Mouse (Mus musculus) spleen, adult 18-20 months (tissue): ENCODE data around the gene Fbxo34.
"Not testable (repeated sequence)": the region's sequence is repeated elsewhere in the genome, so short reads cannot be mapped to it uniquely, and the experiment has no call there.

ENCODE experiments used
- DNase-seq, 2 experiments: peaks; one replicate each; pipeline ENCODE4 v3.0.0; 2022; ENCODE audit warnings: mixed read lengths in 2 of 2

Gene Fbxo34

DNA sequence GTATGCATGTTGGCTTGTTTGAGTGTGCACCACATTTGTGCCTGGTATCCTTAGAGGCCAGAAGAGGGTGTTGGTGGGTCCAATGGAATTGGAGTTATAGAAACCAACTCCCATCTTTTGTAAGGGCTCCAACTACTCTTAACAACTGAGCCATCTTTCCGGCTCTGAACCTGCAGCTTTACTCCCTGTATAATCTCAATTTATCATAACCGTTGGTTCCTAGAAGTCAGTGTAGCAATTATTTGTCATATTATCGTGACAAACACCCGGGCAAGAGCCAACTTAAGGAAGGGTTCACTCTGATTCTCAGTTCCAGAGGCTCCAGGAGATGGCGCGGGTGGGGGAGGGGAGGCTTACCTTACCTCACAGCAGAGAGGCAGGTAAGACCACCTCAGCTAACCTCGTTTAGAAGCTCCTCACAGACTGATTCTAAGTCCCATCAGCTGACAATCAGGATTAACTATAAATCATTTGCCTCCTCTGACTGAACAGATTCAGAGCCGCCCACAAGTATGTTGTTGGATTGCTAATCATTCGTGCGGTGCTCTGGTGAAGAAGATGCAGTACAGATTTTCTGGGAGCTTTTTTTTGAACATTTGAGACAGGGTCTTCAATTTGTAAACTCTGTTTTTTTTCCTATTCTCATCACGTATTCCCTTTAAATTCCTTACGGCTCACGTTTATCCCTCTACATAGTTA lies 70.7 kb downstream of the Fbxo34 start:
- no peak for DNase-seq

DNA sequence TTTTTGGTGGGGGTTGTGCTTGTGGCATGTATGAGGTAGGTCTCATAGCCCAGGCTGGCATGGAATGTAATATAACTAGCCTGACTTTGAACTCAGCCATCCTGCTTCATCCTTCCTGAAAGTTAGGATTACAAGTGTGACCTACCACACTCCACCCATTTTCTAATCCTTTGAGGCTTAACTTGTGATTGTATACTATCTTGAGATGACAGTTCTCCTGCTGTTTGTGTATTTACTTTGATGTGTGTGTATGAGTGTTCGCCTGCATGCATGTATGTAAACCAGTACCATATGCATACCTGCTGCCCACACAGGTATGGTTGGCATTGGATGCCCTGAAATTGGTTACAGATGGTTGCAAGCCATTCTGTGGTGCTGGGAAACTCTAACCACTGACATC lies 71.4 kb downstream of the Fbxo34 start:
- no peak for DNase-seq

DNA sequence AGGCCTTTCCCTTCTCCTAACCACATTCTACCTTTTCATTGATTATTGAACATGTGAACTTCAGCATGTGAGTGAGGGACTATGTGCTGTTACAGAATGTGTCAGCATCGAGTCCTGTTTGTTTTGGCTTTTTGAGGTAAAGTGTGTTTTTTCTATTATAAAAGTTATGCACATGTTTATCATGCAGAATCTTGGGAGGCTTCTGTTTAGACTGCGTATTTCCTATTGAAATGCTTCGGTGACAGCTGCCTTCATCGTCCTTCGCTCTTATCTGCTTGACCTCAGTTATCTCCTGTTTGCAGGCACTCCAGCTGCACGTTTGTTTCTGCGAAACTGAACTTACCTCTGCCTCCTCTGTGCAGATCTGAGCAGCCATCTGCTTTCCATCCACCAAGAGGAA lies 72.1 kb downstream of the Fbxo34 start:
- DNase-seq, result no peak

DNA sequence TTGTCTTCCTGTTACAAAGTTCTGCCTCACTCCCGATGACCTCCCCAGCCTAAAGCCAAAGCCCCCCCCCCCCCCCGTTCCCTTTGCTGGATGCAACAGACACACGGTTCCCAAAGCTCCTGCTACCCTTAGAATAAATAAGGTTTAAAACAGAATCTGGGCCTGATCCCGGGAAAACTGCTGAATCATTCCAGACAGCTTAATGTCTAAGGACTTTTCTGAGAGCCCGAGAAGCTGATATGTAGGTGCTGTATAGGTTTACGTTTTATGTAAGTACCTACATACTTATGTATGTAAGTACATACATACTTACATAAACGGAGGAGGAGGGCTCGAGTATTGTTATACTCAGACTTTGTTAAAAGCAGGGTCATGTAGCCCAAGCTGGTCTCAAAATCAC lies 75.2 kb downstream of the Fbxo34 start:
- no peak for DNase-seq

DNA sequence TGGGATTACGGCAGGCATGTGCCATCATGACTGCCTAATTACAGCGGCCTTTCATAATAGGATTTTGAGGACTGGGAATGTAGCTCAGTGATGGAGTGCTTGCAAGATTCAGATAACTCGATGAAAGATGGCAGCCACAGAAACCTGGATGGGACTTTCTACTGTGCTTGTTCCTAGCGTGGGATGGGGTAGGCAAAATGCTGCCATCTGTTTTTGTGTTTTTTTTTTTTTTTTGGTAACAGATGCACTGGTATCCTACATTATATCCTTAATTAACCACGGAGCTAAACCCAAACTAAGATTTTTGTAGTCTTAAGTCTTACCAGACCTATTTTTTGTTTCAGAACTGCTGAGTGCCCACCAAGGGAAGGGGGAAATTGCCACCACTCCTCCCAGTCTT lies 75.6 kb downstream of the Fbxo34 start:
- DNase-seq, result no peak

DNA sequence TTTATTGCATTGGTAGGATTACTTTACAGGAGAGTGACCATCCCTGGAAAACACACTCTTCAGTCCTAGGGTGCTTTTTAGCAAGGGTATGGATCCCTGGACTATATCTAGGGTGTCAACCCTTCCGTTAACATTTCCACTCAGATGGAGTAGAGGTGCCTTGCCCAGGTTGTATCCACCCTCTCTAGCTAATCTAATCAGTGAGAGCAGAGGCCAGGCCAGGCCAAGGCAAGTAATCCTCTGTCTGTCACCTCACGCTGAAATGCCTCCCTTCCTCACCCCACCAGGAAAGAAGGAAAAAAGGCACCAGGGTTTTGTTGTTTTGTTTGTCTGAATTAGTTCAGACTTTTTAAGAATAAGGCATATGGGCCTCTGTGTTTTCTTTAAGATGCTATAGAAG lies 77.6 kb downstream of the Fbxo34 start:
- no peak for DNase-seq

DNA sequence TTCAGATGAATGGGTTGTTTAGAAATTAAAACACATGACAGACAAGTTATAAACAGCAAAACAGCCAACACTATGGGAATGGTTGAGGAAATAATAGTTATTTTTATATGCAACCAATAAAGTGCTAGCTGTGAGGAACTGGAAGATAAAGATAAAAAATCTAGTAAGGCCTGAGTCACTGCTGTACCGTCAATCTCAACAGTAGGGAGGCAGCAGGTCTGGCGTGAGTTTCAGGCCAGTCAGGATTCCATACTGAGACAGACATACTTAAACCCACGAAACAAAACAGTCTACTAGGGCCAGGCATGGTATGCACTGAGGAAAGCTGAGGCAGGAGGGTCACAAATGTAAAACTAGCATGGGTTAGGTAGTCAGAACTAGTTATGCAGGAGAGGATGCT lies 78.1 kb downstream of the Fbxo34 start:
- no peak for DNase-seq

DNA sequence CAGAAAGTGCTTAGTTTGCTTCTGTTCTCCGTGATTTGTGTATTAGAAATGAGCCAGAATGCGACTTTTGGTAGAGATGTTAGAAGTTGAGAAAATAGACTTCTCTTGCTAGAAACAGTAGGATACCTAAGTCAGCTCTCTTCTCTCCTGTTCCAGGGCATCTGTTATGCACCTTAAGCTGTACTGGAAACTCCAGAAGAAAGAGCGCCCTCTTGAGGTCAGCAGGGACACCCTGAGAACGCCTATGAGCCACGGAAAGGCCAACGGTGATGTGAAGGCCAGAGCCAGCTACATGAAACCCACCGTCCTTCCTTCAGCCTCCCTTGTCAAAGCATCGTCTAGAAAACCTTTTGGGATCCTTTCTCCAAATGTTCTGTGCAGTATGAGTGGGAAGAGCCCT lies 78.8 kb downstream of the Fbxo34 start:
- peak in 1 of 2 experiments; percentile 37 for DNase-seq

DNA sequence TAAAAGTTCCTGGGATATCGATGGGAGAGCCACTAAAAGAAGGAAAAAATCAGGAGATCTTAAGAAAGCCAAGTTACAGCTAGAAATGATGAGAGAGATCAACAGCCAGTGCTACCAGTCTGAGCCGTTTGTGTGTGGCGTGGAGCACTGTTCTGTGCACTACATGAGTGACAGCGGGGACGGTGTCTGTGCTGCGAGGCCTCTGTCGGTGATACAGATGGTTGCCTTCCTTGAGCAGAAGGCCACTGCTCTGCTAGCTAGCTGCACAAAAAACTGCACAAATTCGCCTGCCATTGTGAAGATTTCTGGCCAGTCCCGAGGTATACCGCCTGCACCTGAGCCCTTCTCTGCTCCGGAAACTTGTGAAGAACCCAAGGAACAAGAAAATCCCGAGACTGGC lies 79.4 kb downstream of the Fbxo34 start:
- DNase-seq, result not testable (repeated sequence)

DNA sequence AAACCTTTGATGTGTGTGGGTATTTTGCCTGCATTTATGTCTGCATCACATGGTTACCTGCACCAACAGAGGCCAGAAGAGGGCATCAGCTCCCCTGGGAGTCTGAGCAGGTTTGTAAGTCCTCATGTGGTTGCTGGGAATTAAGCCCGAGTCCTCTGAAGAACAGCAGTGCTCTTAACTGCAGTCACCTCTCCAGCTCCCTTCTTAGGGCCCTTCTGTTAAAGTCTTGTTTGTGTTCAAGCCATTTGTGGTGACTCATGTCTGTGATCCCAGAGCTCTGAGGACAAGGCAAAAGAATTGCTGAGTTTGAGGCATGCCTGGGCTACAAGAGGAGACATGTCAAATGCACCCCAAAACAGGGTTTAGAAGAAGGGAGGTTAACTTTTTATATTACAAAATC lies 82.3 kb downstream of the Fbxo34 start:
- DNase-seq, result no peak

DNA sequence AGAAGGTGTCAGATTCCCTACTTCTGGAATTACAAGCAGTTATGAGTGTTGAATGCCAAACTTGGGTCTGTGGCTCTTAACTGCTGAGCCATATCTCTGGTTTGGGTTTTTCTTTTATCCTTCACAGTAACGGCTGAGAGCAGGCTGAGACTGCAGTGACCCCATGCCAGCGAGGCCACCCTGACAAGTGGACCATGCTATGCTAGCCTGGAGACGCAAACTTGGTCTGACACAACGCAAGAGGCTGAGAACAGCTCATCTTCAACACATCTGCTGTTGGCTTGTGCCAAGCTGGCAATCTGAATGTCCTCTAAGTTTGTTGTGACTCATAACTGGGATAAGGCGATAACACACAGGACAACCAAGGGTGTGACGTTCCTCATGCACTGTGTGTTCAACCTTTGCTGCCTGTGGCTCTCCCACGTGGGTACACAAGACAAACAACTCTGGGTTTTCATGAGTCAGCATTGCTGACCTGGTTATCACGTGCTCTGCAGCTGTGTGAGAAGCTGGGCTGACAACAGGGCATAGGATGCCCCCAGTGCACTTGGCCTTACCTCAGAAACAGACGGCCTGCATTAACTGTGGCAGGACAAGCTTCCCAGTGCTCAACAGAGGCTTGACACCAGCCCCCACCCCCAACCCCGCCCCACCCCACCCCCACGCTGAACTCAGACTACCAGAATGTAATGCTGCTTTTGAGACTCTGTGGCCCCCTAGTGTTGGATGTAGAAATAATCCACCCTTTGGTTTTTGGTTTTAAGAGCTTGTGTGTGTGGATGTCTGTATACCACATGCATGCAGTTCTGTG lies 83.3 kb downstream of the Fbxo34 start:
- DNase-seq, result no peak

DNA sequence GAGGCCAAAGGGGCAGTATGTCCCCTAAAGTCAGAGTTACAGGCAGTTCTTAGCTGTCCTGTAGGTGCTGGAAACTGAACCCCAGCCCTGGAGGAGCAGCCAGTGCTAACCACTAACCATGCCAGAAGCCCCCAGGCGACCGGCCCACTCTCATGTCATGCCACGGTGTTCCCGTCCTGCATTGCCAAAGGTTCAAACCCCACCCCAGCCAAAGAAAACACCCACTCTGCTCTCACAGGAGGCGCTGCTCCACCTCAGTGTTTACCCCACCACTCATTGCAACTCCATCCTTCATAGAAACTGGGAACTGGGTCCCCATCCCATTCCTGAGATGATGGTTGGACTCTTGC lies 83.9 kb downstream of the Fbxo34 start:
- no peak for DNase-seq

DNA sequence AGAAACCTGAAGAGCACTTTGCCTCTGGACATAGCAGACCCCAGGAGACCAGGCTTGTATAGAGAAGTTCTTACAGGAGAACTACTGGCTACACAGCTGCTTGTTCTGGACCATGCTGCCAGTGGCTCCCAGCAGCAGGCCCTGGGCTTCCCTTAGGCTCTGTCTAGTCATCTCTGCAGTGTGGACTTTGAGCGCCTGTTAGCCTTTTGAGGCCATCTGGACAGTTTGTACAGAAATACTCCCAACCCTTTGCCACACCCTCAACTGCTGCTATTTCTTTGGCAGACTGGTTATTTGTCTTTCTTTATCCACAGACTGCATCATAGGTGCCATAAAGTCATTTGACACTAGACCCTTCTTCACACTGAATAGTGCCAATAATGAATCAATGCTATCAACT lies 84.9 kb downstream of the Fbxo34 start:
- no peak for DNase-seq

DNA sequence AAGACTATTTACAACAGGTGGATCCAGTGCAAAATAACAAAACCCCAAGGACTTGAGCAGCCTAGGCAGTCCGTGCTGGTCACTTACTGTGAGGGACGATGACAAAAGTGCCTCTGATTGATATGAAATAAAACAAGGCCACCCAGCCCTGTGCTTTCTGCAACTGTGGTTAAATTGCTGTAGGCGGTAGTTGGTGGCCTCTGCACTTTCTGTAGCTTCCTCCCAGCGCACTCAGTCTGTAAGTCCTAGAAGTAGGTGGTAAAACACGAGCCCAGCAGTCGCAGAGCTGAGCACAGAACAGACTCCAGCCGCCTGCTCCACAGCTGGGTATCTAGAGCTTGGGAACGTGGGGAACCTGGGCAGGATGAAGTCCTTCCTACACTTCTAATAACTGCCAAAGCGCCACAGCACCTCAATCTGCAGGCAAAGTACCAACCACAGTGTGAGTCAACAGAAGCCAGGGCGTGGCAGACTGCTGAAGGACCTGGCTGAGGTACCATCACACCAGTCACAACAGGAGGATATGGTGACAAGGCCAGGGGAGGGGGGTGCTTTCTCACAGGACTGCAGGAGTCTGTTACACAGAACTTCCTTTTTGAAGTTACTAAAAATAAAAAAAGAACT lies 91.2 kb downstream of the Fbxo34 start:
- DNase-seq, result no peak

DNA sequence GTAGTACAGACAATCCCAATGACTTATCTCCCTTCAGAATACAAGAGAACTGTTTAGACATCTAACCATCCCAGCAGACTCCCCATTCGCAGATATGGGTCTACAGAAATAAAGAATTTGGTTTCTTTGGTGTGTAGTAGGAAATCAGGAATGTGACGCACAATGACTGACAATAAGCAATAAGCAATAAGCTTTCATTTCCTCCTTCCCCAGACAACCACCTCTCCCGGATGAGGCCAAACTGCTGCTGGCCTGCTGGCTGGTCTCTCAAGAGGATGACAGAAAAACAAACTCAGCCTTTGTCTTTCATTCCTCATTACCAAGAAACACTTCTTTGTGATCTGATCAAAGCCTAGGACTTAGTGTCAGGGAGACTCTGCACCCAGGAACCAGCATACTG lies 92.1 kb downstream of the Fbxo34 start:
- DNase-seq, result no peak

DNA sequence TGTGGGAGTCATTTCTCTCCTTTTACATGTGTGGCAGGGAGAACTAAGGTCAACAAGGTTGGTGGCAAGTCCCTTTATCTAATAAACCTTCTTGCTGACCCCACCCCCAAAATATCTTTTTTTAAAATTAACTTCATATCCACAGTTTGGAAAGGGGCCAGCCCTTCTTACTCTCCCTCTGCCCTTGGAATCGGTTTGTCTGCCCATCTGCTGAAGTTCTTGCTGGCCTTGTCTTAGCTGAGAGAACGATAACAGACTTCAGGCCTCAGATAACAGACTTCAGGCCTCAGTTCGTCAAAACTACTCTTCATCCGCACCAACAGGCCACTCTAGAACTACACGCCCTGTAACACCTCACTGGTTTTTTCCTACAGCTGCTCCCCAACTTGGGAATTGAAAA lies 94.1 kb downstream of the Fbxo34 start:
- DNase-seq, result no peak

DNA sequence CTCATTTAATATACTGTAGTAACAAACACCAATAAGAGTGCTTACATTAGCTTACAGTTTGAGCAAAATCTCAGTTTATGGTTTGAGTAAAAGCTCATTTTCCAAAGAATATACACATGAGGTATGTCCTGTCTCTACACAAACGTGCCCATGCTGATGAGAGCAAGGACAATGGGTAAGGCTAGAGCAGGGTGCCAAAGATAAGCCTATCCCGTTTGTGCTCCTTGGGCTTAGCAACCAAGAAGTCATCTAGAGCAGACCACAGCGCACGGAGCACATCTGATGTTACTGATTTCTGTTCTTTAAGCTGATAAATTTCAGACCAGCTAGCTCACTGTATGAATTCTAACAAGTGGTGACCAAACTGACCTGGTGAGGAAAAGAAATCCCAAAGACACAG lies 94.7 kb downstream of the Fbxo34 start:
- no peak for DNase-seq

DNA sequence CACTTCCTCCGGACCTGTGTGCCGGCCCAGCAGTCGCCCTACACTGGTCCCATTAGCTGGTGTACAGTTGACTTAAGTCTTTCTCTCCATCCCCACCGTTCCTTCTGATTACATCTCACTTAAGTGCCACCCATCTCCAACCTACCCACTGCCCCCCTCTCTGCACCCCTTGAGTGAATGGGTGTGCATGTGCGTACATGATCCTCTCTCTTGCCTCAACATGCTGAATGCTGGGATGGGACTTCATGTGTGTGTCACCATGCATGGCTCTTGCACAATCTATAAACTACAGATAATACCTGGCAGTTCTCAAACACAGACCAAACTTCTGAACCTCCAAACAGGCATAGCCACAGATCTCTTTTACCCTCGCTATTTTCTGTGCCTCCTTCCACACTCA lies 101.4 kb downstream of the Fbxo34 start:
- DNase-seq, result no peak

DNA sequence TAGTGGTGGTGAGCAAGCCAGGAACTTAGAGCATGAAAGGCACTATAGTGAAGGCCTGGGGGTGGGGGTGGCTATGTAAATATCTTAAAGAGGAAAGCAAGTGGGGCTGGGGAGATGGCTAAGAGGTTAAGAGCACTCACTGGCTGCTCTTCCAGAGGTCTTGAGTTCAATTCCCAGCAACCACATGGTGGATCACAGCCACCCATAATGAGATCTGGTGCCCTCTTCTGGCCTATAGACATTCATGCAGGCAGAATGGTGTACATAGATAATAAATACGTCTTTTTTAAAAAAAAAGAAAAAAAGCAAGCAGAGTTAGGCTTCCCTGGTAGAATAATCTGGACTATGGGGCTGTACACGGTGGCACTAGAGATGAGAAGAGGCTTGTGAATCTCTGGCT lies 103.2 kb downstream of the Fbxo34 start:
- no peak for DNase-seq

DNA sequence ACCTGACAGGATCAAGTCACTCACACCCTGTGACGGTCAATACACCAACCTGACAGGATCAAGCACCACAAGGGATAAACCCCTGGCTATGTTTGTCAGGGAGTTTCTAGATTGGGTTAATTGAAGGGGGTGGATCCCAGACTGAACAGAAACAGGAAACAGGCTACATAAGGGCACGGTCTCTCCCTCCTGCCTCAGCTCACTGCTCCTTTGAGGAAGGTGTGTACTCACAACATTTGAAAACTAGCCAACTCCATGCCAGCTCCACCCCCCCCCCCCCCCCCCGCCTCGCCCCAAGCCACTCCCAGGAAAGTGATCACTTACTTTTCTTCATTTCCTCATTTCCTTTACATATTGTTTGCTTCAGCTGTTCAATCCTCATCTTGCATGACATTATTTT lies 104.0 kb downstream of the Fbxo34 start:
- no peak for DNase-seq

DNA sequence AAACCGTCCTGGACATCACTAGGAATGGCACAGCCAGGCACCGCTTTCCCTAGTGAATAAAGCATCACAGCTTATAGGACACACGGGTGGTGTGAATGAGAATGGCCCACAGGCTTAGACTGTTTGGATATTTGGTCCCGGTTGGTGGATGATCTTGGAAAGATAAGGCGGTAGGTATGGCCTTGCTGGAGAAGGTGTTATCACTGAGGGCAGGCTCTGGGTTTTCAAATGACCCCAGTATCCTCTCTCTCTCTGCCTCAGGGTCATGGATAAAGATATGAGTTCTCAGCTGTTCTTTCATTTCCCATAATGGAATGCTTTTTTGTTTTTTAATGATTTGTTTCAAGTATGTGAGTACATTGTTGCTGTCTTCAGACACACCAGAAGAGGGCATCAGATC lies 105.0 kb downstream of the Fbxo34 start:
- DNase-seq, result no peak

DNA sequence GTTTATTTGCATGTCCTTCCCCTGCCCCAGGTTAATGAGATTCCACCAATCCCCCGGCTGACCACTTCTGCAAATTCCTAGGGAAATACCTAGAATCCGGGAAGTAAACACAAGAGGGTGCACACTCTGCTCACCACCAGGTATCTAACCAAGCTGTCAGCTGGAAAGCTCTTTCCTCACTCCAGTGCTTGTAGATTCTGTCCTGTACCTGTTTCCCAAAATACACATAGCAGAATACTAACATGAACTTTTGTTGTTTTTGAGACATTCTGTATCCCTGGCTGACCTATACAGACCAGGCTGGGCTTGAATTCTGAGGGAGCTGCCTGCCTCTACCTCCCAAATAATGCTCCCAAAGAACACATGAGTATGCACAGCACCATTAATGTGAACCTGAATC lies 110.5 kb downstream of the Fbxo34 start:
- DNase-seq, result no peak

DNA sequence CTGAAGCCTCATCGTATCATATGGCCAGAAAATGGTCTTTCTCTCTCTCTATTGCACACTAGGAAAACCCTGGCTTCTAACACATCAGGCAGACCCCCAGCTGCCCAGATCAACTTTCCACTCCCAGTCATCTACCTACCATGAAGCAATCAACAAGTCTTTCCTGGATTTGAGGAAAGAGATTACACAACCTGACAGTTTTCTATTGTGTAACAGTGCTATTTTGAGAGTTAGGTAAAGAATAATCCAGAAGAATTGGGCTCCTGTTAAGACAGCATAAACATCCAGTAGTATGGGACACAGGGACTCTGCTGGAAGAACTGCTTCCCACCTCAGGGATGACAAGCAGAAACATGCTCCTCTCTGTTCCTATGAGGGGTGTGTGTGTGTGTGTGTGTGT lies 112.3 kb downstream of the Fbxo34 start:
- DNase-seq, result no peak

DNA sequence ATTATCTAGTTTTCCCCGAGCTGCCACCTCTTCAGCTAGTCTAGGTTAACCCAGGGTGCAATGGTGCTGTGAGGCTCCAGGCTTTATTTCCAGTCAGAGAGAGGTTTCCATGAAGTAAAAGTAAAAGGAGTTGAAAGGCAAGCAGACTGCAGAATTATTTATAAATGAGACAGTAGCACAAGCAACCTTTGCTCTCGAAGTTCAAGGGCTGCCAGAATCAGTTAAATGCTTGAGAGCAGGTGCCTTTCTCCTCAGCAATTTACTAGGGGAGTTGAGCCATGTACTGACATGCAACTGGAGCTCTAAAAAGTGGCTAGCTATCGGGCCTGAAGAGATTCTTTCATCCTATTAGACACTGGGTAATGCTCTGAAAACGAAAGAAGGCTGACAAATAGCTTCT lies 112.9 kb downstream of the Fbxo34 start:
- no peak for DNase-seq
